Mouse (Mus musculus): ENCODE results near the gene Olfr157.

- TF ChIP-seq POLR2A (IDR thresholded peaks at IDR 0.05; ENCODE audit: control insufficient read depth, low read depth, low read length) = no peak
- TF ChIP-seq CTCF (IDR thresholded peaks at IDR 0.05; ENCODE audit: control insufficient read depth, insufficient read depth, insufficient replicate concordance, low read depth, low read length) = no peak
Observed at GRCm38 (mm10) chr4:43869821-43870220, 29.8 kb upstream of the Olfr157 start.

Measured in testis, adult 2 months (tissue).